Mouse (Mus musculus): ENCODE data around the gene Adamts1.

- TF ChIP-seq CTCF (IDR thresholded peaks at IDR 0.05; ENCODE audit: low read depth) (peak; percentile 25; the same call in 1 of the 2 replicates), EP300 (IDR thresholded peaks at IDR 0.05; ENCODE audit: low read depth) (no peak)
Observed at GRCm38 (mm10) chr16:85807072-85807471, 4.2 kb upstream of the Adamts1 start.
